Mouse (Mus musculus): ENCODE data around the gene Hoxa6.

DNA sequence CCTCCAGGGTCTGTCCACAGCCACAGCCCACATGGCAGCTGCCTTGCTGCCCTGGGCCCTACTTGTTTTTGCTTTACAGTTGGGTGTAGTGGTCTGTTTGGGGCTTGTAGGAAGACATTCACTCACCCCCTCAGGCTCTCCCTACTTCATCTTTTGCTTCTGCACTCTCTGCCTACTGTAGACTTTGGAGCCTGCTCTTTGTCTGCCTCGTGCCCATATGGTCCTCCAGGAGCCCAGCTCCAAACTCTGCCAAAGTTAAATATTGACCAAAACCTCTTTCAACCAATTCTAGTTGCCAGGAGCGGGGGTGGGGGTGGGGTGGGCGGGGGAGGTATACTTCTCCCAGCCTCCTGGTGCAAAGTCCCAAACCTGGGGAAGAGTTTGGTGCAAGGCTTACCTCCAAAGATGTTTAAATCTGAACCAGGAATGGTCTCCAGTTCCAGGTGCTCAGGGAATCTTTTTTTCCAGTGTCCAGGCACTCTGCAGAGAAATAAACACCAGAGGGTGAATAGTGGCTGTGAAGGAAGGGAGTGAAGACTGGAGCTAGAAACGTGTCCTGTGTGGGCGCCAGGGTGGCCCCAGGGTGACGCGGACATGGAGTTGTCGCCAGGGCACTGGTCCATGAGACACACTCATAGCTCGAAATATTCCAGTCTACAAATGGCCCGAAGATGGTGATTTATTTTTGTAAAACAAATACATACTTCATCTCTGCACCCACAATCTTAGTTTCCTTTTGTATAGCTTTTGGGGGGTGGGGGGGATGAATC lies 25.0 kb downstream of the Hoxa6 start:
- TF ChIP-seq CTCF (IDR thresholded peaks at IDR 0.05; ENCODE audit: insufficient read depth, low read length): no peak
- TF ChIP-seq POLR2A (IDR thresholded peaks at IDR 0.05; ENCODE audit: borderline replicate concordance, extremely low read depth, low read depth, low read length): no peak

Data from lung, adult 2 months (tissue).